Mouse (Mus musculus): ENCODE data around the gene Arhgap15.

GRCm38 (mm10) chr2:43727693-43728092 lies 20.9 kb upstream of the Arhgap15 start:
- TF ChIP-seq POLR2A (IDR thresholded peaks at IDR 0.05; ENCODE audit: low read depth, low read length) (no peak), CTCF (conservative IDR thresholded peaks at IDR 0.05; ENCODE audit: insufficient read depth, insufficient read length, low read depth, low read length) (no peak)

Data from kidney, adult 2 months (tissue).